Mouse (Mus musculus) liver, adult 2 months (tissue): Measurements from ENCODE around the gene Dock1.

Experiments used
- CTCF ChIP-seq: fragments of 200-500 bp; IDR thresholded peaks from 2 replicates; pipeline ENCODE4 v1.5.1; 2011; ENCODE audit warnings: low read depth, low read length, control low read depth
- POLR2A ChIP-seq: fragments of 200-500 bp; IDR thresholded peaks from 2 replicates; pipeline ENCODE4 v1.6.1; 2011; ENCODE audit warnings: low read length, control low read depth; ENCODE audit not compliant: insufficient read depth; ENCODE audit errors: extremely low read depth

- TF ChIP-seq CTCF (no peak), POLR2A (no peak)
Observed at GRCm38 (mm10) chr7:134697479-134697878, 27.0 kb downstream of the Dock1 start.
